Mouse (Mus musculus) hindbrain, embryonic 16.5 days (tissue): ENCODE data around the gene Rap1a. TPM values are rescaled to one million over a fixed set of nuclear protein-coding genes. Genes with fewer than 3 reads are reported as not detected.
A peak's percentile ranks its signal among the peaks of the same experiment; 100 is the strongest.

ENCODE experiments used
- ATAC-seq: fragments of 200-750 bp; cut with Nextera tagmentation; 2 replicates; pipeline ENCODE4 v1.8.0; 2017; ENCODE audit warnings: moderate TSS enrichment, moderate library complexity
- H3K27ac ChIP-seq: fragments of 300-500 bp; sonication (generic); 2 replicates; pipeline ENCODE4 v1.5.1; 2014; ENCODE audit warnings: low read depth, mild to moderate bottlenecking, control low read depth, low read length, moderate library complexity
- H3K27me3 ChIP-seq: fragments of 300-500 bp; sonication (generic); replicated peaks from 2 replicates; pipeline ENCODE4 v1.6.1; 2014; ENCODE audit warnings: low read length; ENCODE audit not compliant: control insufficient read depth, insufficient read depth
- H3K36me3 ChIP-seq: fragments of 300-500 bp; sonication (generic); 2 replicates; pipeline ENCODE4 v1.6.1; 2014; ENCODE audit warnings: mild to moderate bottlenecking, low read length, moderate library complexity, mixed read lengths; ENCODE audit not compliant: control insufficient read depth, insufficient read depth
- H3K4me1 ChIP-seq: fragments of 300-500 bp; sonication (generic); 2 replicates; pipeline ENCODE4 v1.6.1; 2014; ENCODE audit warnings: low read depth, low read length; ENCODE audit not compliant: control insufficient read depth, insufficient read depth
- H3K4me2 ChIP-seq: fragments of 300-500 bp; sonication (generic); 2 replicates; pipeline ENCODE4 v1.6.1; 2014; ENCODE audit warnings: mild to moderate bottlenecking, low read length, control low read depth, moderate library complexity
- H3K4me3 ChIP-seq: fragments of 300-500 bp; sonication (generic); 2 replicates; pipeline ENCODE4 v1.5.1; 2014; ENCODE audit warnings: mild to moderate bottlenecking, low read length, control low read depth, moderate library complexity
- H3K9ac ChIP-seq: fragments of 300-500 bp; sonication (generic); 2 replicates; pipeline ENCODE4 v1.6.1; 2014; ENCODE audit warnings: low read depth, mild to moderate bottlenecking, control low read depth, low read length, moderate library complexity
- H3K9me3 ChIP-seq: fragments of 300-500 bp; sonication (generic); 2 replicates; pipeline ENCODE4 v1.6.1; 2014; ENCODE audit warnings: mild to moderate bottlenecking, low read length, moderate library complexity; ENCODE audit not compliant: control insufficient read depth
- WGBS: fragments of 180-500 bp; shearing (Covaris S2); extraction: QIAGEN DNeasy Blood & Tissue Kit; methylation state at CpG from one replicate; pipeline ENCODE4 v1.1.7; 2014; 5-methylcytosine and 5-hydroxymethylcytosine counted together
- polyA plus RNA-seq: library from polyadenylated mRNA; unstranded; fragments of >200 nt; fragmentation: Nextera tagmentation; extraction: Ambion mirVana; gene quantifications from 2 replicates; pipeline ENCODE4 v1.2.1, GENCODE M21; 2015

The Rap1a gene
- polyA plus RNA-seq: 70.4 and 79.2 TPM in 2 replicates

GRCm38 (mm10) chr3:105801191-105802166, at the start of gene Rap1a:
Rap1a (minus strand) TSS chr3:105801336.
- Histone ChIP-seq H3K9ac (peak within 1 kb of the TSS; percentile 92), H3K9me3 (no peaks in the 10 kb centered on the region), H3K27ac (peak within 1 kb of the TSS; percentile 89), H3K4me2 (peak within 1 kb of the TSS; percentile 87), H3K36me3 (no peaks in the 10 kb centered on the region), H3K27me3 (no peaks in the 10 kb centered on the region), H3K4me3 (peak within 1 kb of the TSS; percentile 91), H3K4me1 (peaks cover 22% of the 10 kb centered on the region)
- peak; percentile 94 for ATAC-seq
- 18% methylated on average over 47 of the region's 50 CpGs for WGBS

GRCm38 (mm10) chr3:105846294-105847069, 45.3 kb upstream of the Rap1a start:
- H3K27ac ChIP-seq: no peak overlapping the region
- H3K4me2 ChIP-seq: no peak overlapping the region
- no peaks in the 10 kb centered on the region for H3K4me1 ChIP-seq
- H3K27me3 ChIP-seq: no peaks in the 10 kb centered on the region
- no peak overlapping the region for H3K4me3 ChIP-seq
- no peak overlapping the region for H3K9ac ChIP-seq
- H3K9me3 ChIP-seq: no peaks in the 10 kb centered on the region
- 76% methylated on average over 7 of the region's 7 CpGs for WGBS
- no peak for ATAC-seq
- no peaks in the 10 kb centered on the region for H3K36me3 ChIP-seq

GRCm38 (mm10) chr3:105839836-105840235, 38.7 kb upstream of the Rap1a start:
- no peak overlapping the region for H3K27ac ChIP-seq
- no peaks in the 10 kb centered on the region for H3K36me3 ChIP-seq
- H3K4me1 ChIP-seq: no peaks in the 10 kb centered on the region
- WGBS: 89% methylated on average over 4 of the region's 4 CpGs
- no peaks in the 10 kb centered on the region for H3K9me3 ChIP-seq
- no peaks in the 10 kb centered on the region for H3K27me3 ChIP-seq
- H3K4me2 ChIP-seq: no peak overlapping the region
- H3K9ac ChIP-seq: no peak overlapping the region
- no peak for ATAC-seq
- H3K4me3 ChIP-seq: no peak overlapping the region

- Histone ChIP-seq H3K4me1 (no peaks in the 10 kb centered on the region), H3K9ac (no peak overlapping the region), H3K9me3 (no peaks in the 10 kb centered on the region), H3K36me3 (no peaks in the 10 kb centered on the region), H3K4me2 (no peak overlapping the region), H3K27me3 (no peaks in the 10 kb centered on the region), H3K4me3 (no peak overlapping the region), H3K27ac (no peak overlapping the region)
- 69% methylated on average over 3 of the region's 3 CpGs for WGBS
- ATAC-seq: no peak
Observed at GRCm38 (mm10) chr3:105838655-105839054, 37.5 kb upstream of the Rap1a start.

GRCm38 (mm10) chr3:105836883-105837282, 35.7 kb upstream of the Rap1a start:
- no peak overlapping the region for H3K27ac ChIP-seq
- no peaks in the 10 kb centered on the region for H3K9me3 ChIP-seq
- H3K4me1 ChIP-seq: no peaks in the 10 kb centered on the region
- ATAC-seq: no peak
- 87% methylated on average over 3 of the region's 3 CpGs for WGBS
- no peak overlapping the region for H3K4me2 ChIP-seq
- no peak overlapping the region for H3K4me3 ChIP-seq
- H3K36me3 ChIP-seq: no peaks in the 10 kb centered on the region
- no peak overlapping the region for H3K9ac ChIP-seq
- no peaks in the 10 kb centered on the region for H3K27me3 ChIP-seq

- Histone ChIP-seq H3K4me2 (no peak overlapping the region), H3K27me3 (no peaks in the 10 kb centered on the region), H3K4me3 (no peak overlapping the region), H3K36me3 (no peaks in the 10 kb centered on the region), H3K9me3 (no peaks in the 10 kb centered on the region), H3K27ac (no peak overlapping the region), H3K4me1 (no peaks in the 10 kb centered on the region), H3K9ac (no peak overlapping the region)
- 71% methylated on average over 3 of the region's 3 CpGs for WGBS
- no peak for ATAC-seq
Observed at GRCm38 (mm10) chr3:105835875-105836274, 34.7 kb upstream of the Rap1a start.

GRCm38 (mm10) chr3:105831584-105831983, 30.4 kb upstream of the Rap1a start:
- Histone ChIP-seq H3K4me2 (no peak overlapping the region), H3K4me3 (no peak overlapping the region), H3K27ac (no peak overlapping the region), H3K9me3 (no peaks in the 10 kb centered on the region), H3K9ac (no peak overlapping the region), H3K36me3 (no peaks in the 10 kb centered on the region), H3K27me3 (no peaks in the 10 kb centered on the region), H3K4me1 (no peaks in the 10 kb centered on the region)
- ATAC-seq: no peak
- 93% methylated on average over 3 of the region's 3 CpGs for WGBS

- no peak overlapping the region for H3K4me2 ChIP-seq
- no peaks in the 10 kb centered on the region for H3K4me1 ChIP-seq
- no peak overlapping the region for H3K27ac ChIP-seq
- no peaks in the 10 kb centered on the region for H3K9me3 ChIP-seq
- 60% methylated on average over 7 of the region's 7 CpGs for WGBS
- no peak for ATAC-seq
- H3K36me3 ChIP-seq: no peaks in the 10 kb centered on the region
- H3K27me3 ChIP-seq: no peaks in the 10 kb centered on the region
- H3K9ac ChIP-seq: no peak overlapping the region
- no peak overlapping the region for H3K4me3 ChIP-seq
Observed at GRCm38 (mm10) chr3:105825501-105826161, 24.5 kb upstream of the Rap1a start.

GRCm38 (mm10) chr3:105824704-105825103, 23.6 kb upstream of the Rap1a start:
- Histone ChIP-seq H3K4me3 (no peak overlapping the region), H3K9me3 (no peaks in the 10 kb centered on the region), H3K4me1 (no peaks in the 10 kb centered on the region), H3K27me3 (no peaks in the 10 kb centered on the region), H3K4me2 (no peak overlapping the region), H3K9ac (no peak overlapping the region), H3K36me3 (no peaks in the 10 kb centered on the region), H3K27ac (no peak overlapping the region)
- no peak for ATAC-seq
- WGBS: 64% methylated on average over 2 of the region's 2 CpGs
